Mouse (Mus musculus) testis, adult 2 months (tissue): ENCODE data around the gene Ccdc92. TPM values are rescaled to one million over a fixed set of nuclear protein-coding genes. Genes with fewer than 3 reads are reported as not detected.

ENCODE experiments used
- H3K27ac ChIP-seq: fragments of 200-500 bp; 2 replicates; pipeline ENCODE4 v1.5.1; 2012; ENCODE audit warnings: low read depth, low read length; ENCODE audit not compliant: control insufficient read depth, insufficient read depth
- H3K27me3 ChIP-seq: fragments of 200-500 bp; 2 replicates; pipeline ENCODE4 v1.6.1; 2012; ENCODE audit warnings: mild to moderate bottlenecking, low read length, moderate library complexity; ENCODE audit not compliant: control insufficient read depth, insufficient read depth
- H3K36me3 ChIP-seq: fragments of 200-500 bp; 2 replicates; pipeline ENCODE4 v1.6.1; 2012; ENCODE audit warnings: mild to moderate bottlenecking, low read length; ENCODE audit not compliant: control insufficient read depth, insufficient read depth
- H3K4me1 ChIP-seq: fragments of 200-500 bp; 2 replicates; pipeline ENCODE4 v1.6.1; 2012; ENCODE audit warnings: low read length; ENCODE audit not compliant: control insufficient read depth, insufficient read depth
- H3K4me3 ChIP-seq: fragments of 200-500 bp; 2 replicates; pipeline ENCODE4 v1.5.1; 2012; ENCODE audit warnings: low read depth, mild to moderate bottlenecking, low read length, moderate library complexity, mixed read lengths; ENCODE audit not compliant: control insufficient read depth
- CTCF ChIP-seq: fragments of 200-500 bp; IDR thresholded peaks from 2 replicates; pipeline ENCODE4 v1.5.1; 2012; ENCODE audit warnings: low read depth, mild to moderate bottlenecking, inconsistent platforms, low read length, moderate library complexity; ENCODE audit not compliant: control insufficient read depth, insufficient read depth, insufficient replicate concordance
- POLR2A ChIP-seq: fragments of 200-500 bp; IDR thresholded peaks from 2 replicates; pipeline ENCODE4 v1.6.1; 2012; ENCODE audit warnings: low read depth, mild to moderate bottlenecking, inconsistent platforms, low read length, moderate library complexity; ENCODE audit not compliant: control insufficient read depth
- polyA plus RNA-seq: library from polyadenylated mRNA; depleted of rRNA; stranded (reverse); fragments of >200 nt; gene quantifications from 2 replicates; pipeline ENCODE4 v1.2.3, GENCODE M21; 2012

Gene Ccdc92
- polyA plus RNA-seq, 1 experiment, result 582 TPM

- TF ChIP-seq CTCF, result peak; percentile 98
- TF ChIP-seq POLR2A, result no peak
- Histone ChIP-seq H3K27me3 (no peaks in the 10 kb centered on the region), H3K27ac (peak overlapping the region; percentile 50), H3K36me3 (no peaks in the 10 kb centered on the region), H3K4me3 (peak overlapping the region; percentile 44), H3K4me1 (peaks cover 7% of the 10 kb centered on the region)
Measured at GRCm38 (mm10) chr5:124899945-124900631, 37.9 kb upstream of the Ccdc92 start.

GRCm38 (mm10) chr5:124896135-124896534 lies 33.9 kb upstream of the Ccdc92 start:
- no peaks in the 10 kb centered on the region for H3K36me3 ChIP-seq
- no peak for TF ChIP-seq CTCF
- TF ChIP-seq POLR2A, result no peak
- H3K27me3 ChIP-seq, result no peaks in the 10 kb centered on the region
- peaks cover 7% of the 10 kb centered on the region for H3K4me1 ChIP-seq
- H3K4me3 ChIP-seq, result no peak overlapping the region
- H3K27ac ChIP-seq, result no peak overlapping the region

- no peaks in the 10 kb centered on the region for H3K27me3 ChIP-seq
- no peak overlapping the region for H3K27ac ChIP-seq
- H3K4me3 ChIP-seq, result no peak overlapping the region
- H3K4me1 ChIP-seq, result no peaks in the 10 kb centered on the region; the same call in 1 of the 2 replicates
- no peak for TF ChIP-seq POLR2A
- no peak for TF ChIP-seq CTCF
- H3K36me3 ChIP-seq, result no peaks in the 10 kb centered on the region
Measured at GRCm38 (mm10) chr5:124891921-124892370, 29.7 kb upstream of the Ccdc92 start.

GRCm38 (mm10) chr5:124888661-124889060 lies 26.4 kb upstream of the Ccdc92 start:
- TF ChIP-seq POLR2A (no peak), CTCF (no peak)

GRCm38 (mm10) chr5:124883877-124884276 lies 21.7 kb upstream of the Ccdc92 start:
- Histone ChIP-seq H3K27ac (no peak overlapping the region), H3K4me1 (no peaks in the 10 kb centered on the region), H3K4me3 (no peak overlapping the region), H3K36me3 (peaks cover 3% of the 10 kb centered on the region; the same call in 1 of the 2 replicates), H3K27me3 (no peaks in the 10 kb centered on the region)
- TF ChIP-seq CTCF, result no peak
- TF ChIP-seq POLR2A, result no peak

More at GRCm38 (mm10) chr5:124888661-124889060, 26.4 kb upstream of the Ccdc92 start:
- H3K4me1 ChIP-seq, result no peaks in the 10 kb centered on the region; the same call in 1 of the 2 replicates
- H3K36me3 ChIP-seq, result no peaks in the 10 kb centered on the region; the same call in 1 of the 2 replicates
- H3K4me3 ChIP-seq, result no peak overlapping the region
- H3K27me3 ChIP-seq, result no peaks in the 10 kb centered on the region
- H3K27ac ChIP-seq, result no peak overlapping the region

- Histone ChIP-seq H3K27ac (no peak overlapping the region), H3K36me3 (peaks cover 3% of the 10 kb centered on the region; the same call in 1 of the 2 replicates), H3K4me1 (no peaks in the 10 kb centered on the region), H3K27me3 (no peaks in the 10 kb centered on the region), H3K4me3 (no peak overlapping the region)
- TF ChIP-seq CTCF (no peak), POLR2A (no peak)
Measured at GRCm38 (mm10) chr5:124879801-124880200, 17.6 kb upstream of the Ccdc92 start.

GRCm38 (mm10) chr5:124879251-124879650 lies 17.0 kb upstream of the Ccdc92 start:
- no peak overlapping the region for H3K4me3 ChIP-seq
- no peak overlapping the region for H3K27ac ChIP-seq
- H3K27me3 ChIP-seq, result no peaks in the 10 kb centered on the region
- TF ChIP-seq CTCF, result no peak
- no peak for TF ChIP-seq POLR2A
- H3K4me1 ChIP-seq, result no peaks in the 10 kb centered on the region
- H3K36me3 ChIP-seq, result peaks cover 3% of the 10 kb centered on the region; the same call in 1 of the 2 replicates
